Mouse (Mus musculus): ENCODE measurements around the gene Ms4a4b.
"Not testable (repeated sequence)": the region's sequence is repeated elsewhere in the genome, so short reads cannot be mapped to it uniquely, and the experiment has no call there.

- TF ChIP-seq POLR2A (IDR thresholded peaks at IDR 0.05; ENCODE audit: low read depth, low read length); CTCF (conservative IDR thresholded peaks at IDR 0.05; ENCODE audit: insufficient read depth, insufficient read length, low read depth, low read length): not testable (repeated sequence)
These were observed 15.7 kb downstream of the Ms4a4b start for GRCm38 (mm10) chr19:11459041-11459440.
